Mouse (Mus musculus): ENCODE measurements around the gene Hist1h4i.

DNA sequence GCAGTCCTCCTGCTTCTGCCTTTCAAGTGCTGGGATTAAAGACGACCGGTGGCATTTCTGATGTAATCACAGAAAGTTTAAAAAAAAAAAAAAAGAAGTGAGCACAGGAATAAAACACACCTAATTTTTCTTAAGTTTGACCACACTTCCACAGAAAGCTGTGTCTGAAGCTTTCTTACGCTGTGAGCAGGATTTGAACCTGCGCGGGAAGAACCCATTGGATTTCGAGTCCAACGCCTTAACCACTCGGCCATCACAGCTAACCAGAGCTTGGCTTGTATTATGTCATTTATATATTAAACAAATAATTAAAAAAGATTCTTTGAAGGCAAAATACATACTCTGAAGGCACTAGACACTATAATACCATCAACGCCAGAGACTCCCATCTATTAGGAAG, 18.9 kb downstream of the Hist1h4i start:
- TF ChIP-seq ZC3H11A (IDR thresholded peaks at IDR 0.05; ENCODE audit: low read depth, low read length) (no peak), EP300 (IDR thresholded peaks at IDR 0.05; ENCODE audit: low read depth in 1 of 2, low read length in 2 of 2) (no peak), MXI1 (IDR thresholded peaks at IDR 0.05; ENCODE audit: low read depth, low read length) (no peak), MYB (IDR thresholded peaks at IDR 0.05; ENCODE audit: low read depth, low read length) (no peak), ETS1 (IDR thresholded peaks at IDR 0.05; ENCODE audit: low read depth, low read length) (no peak), HCFC1 (IDR thresholded peaks at IDR 0.05; ENCODE audit: low read depth, low read length) (no peak), POLR2A (IDR thresholded peaks at IDR 0.05; ENCODE audit: control insufficient read depth in 1 of 2, insufficient read depth in 1 of 2, low read depth in 1 of 2, low read length in 2 of 2, poor library complexity in 1 of 2) (no peak), CTCF (IDR thresholded peaks at IDR 0.05 in 2 of 3, conservative IDR thresholded peaks at IDR 0.05 in 1 of 3; ENCODE audit: control insufficient read depth in 1 of 3, insufficient read depth in 1 of 3, low read depth in 2 of 3, low read length in 3 of 3, poor library complexity in 1 of 3, severe bottlenecking in 1 of 3) (no peak), ZNF384 (IDR thresholded peaks at IDR 0.05; ENCODE audit: low read depth, low read length) (no peak), MAFK (IDR thresholded peaks at IDR 0.05; ENCODE audit: borderline replicate concordance, low read depth, low read length) (no peak), CHD2 (IDR thresholded peaks at IDR 0.05; ENCODE audit: low read length) (no peak)

Data from MEL (cell line).